Mouse (Mus musculus): Measurements from ENCODE around the gene Nr1d1. TPM values are rescaled to one million over a fixed set of nuclear protein-coding genes. Genes with fewer than 3 reads are reported as not detected.
A peak's percentile ranks its signal among the peaks of the same experiment; 100 is the strongest.

Nr1d1 gene
- polyA plus RNA-seq (2015; fragmentation: Nextera tagmentation; extraction: Ambion mirVana), result 3.4 and 3.6 TPM in 2 replicates

GRCm38 (mm10) chr11:98774582-98775347, at the start of gene Nr1d1:
Gene Nr1d1 (minus strand): TSS chr11:98775333.
- ATAC-seq (ENCODE audit: low read depth), result peak; percentile 34; the same call in 1 of the 2 replicates
- Histone ChIP-seq H3K4me2 (peak within 1 kb of the TSS; percentile 78), H3K9me3 (no peaks in the 10 kb centered on the region), H3K27ac (replicated peaks) (peak within 1 kb of the TSS; percentile 67), H3K27me3 (no peaks in the 10 kb centered on the region), H3K4me3 (peak within 1 kb of the TSS; percentile 40), H3K4me1 (replicated peaks) (peaks cover 54% of the 10 kb centered on the region), H3K36me3 (peaks cover 19% of the 10 kb centered on the region), H3K9ac (peak within 1 kb of the TSS; percentile 64)
- 1% methylated on average over 22 of the region's 22 CpGs for WGBS

GRCm38 (mm10) chr11:98820968-98821367, 45.8 kb upstream of the Nr1d1 start:
- Histone ChIP-seq H3K9ac (no peak overlapping the region), H3K4me1 (replicated peaks) (no peaks in the 10 kb centered on the region), H3K9me3 (no peaks in the 10 kb centered on the region), H3K4me2 (no peak overlapping the region), H3K27ac (replicated peaks) (no peak overlapping the region), H3K27me3 (no peaks in the 10 kb centered on the region), H3K36me3 (peaks cover 96% of the 10 kb centered on the region), H3K4me3 (no peak overlapping the region)
- no peak for ATAC-seq (ENCODE audit: low read depth)
- WGBS, result 94% methylated on average over 5 of the region's 5 CpGs

GRCm38 (mm10) chr11:98816706-98817239, 41.6 kb upstream of the Nr1d1 start:
- Histone ChIP-seq H3K4me3 (no peak overlapping the region), H3K9me3 (no peaks in the 10 kb centered on the region), H3K9ac (no peak overlapping the region), H3K36me3 (peaks cover 92% of the 10 kb centered on the region), H3K4me1 (replicated peaks) (peaks cover 6% of the 10 kb centered on the region; the same call in 1 of the 2 replicates), H3K27me3 (no peaks in the 10 kb centered on the region), H3K27ac (replicated peaks) (no peak overlapping the region), H3K4me2 (no peak overlapping the region)
- 98% methylated on average over 1 of the region's 1 CpGs for WGBS
- no peak for ATAC-seq (ENCODE audit: low read depth)

GRCm38 (mm10) chr11:98810686-98811085, 35.6 kb upstream of the Nr1d1 start:
- Histone ChIP-seq H3K9ac (peak overlapping the region; percentile 97), H3K36me3 (peaks cover 69% of the 10 kb centered on the region), H3K27me3 (no peaks in the 10 kb centered on the region), H3K9me3 (no peaks in the 10 kb centered on the region), H3K4me3 (peak overlapping the region; percentile 90), H3K27ac (replicated peaks) (peak overlapping the region; percentile 99), H3K4me1 (replicated peaks) (peaks cover 30% of the 10 kb centered on the region), H3K4me2 (peak overlapping the region; percentile 90)
- WGBS, result 77% methylated on average over 7 of the region's 7 CpGs
- no peak for ATAC-seq (ENCODE audit: low read depth)

- peak overlapping the region; percentile 97 for H3K9ac ChIP-seq
- H3K4me2 ChIP-seq, result peak overlapping the region; percentile 90
- peak; percentile 98 for ATAC-seq (ENCODE audit: low read depth)
- no peaks in the 10 kb centered on the region for H3K9me3 ChIP-seq
- peak overlapping the region; percentile 99 for H3K27ac ChIP-seq (replicated peaks)
- under 1% methylated on average over 83 of the region's 84 CpGs for whole genome bisulfite sequencing
- H3K4me3 ChIP-seq, result peak overlapping the region; percentile 90
- peaks cover 30% of the 10 kb centered on the region for H3K4me1 ChIP-seq (replicated peaks)
- no peaks in the 10 kb centered on the region for H3K27me3 ChIP-seq
- peaks cover 71% of the 10 kb centered on the region for H3K36me3 ChIP-seq
These were observed 34.5 kb upstream of the Nr1d1 start for GRCm38 (mm10) chr11:98809457-98810290.

GRCm38 (mm10) chr11:98808417-98808816, 33.3 kb upstream of the Nr1d1 start:
- 82% methylated on average over 2 of the region's 2 CpGs for WGBS
- Histone ChIP-seq H3K4me3 (no peak overlapping the region; the same call in 1 of the 2 replicates), H3K4me2 (peak overlapping the region; percentile 90), H3K9ac (peak overlapping the region; percentile 65; the same call in 1 of the 2 replicates), H3K27me3 (no peaks in the 10 kb centered on the region), H3K4me1 (replicated peaks) (peaks cover 30% of the 10 kb centered on the region), H3K27ac (replicated peaks) (peak overlapping the region; percentile 99), H3K9me3 (no peaks in the 10 kb centered on the region), H3K36me3 (peaks cover 71% of the 10 kb centered on the region)
- no peak for ATAC-seq (ENCODE audit: low read depth)

- H3K27me3 ChIP-seq, result no peaks in the 10 kb centered on the region
- H3K27ac ChIP-seq (replicated peaks), result no peak within 1 kb of the TSS
- no peak for ATAC-seq (ENCODE audit: low read depth)
- WGBS, result 97% methylated on average over 5 of the region's 5 CpGs
- peaks cover 85% of the 10 kb centered on the region for H3K36me3 ChIP-seq
- H3K4me2 ChIP-seq, result no peak within 1 kb of the TSS
- no peak within 1 kb of the TSS for H3K9ac ChIP-seq
- peaks cover 19% of the 10 kb centered on the region for H3K4me1 ChIP-seq (replicated peaks)
- H3K4me3 ChIP-seq, result no peak within 1 kb of the TSS
- H3K9me3 ChIP-seq, result no peaks in the 10 kb centered on the region
These were observed 29.5 kb upstream of the Nr1d1 start, which contains the start of gene Casc3 for GRCm38 (mm10) chr11:98804605-98805004. Gene Casc3 (plus strand): TSS chr11:98804905.

GRCm38 (mm10) chr11:98797909-98798308, 22.8 kb upstream of the Nr1d1 start:
- no peak for ATAC-seq (ENCODE audit: low read depth)
- Histone ChIP-seq H3K27ac (replicated peaks) (peak overlapping the region; percentile 100; the same call in 1 of the 2 replicates), H3K4me3 (peak overlapping the region; percentile 100), H3K9me3 (no peaks in the 10 kb centered on the region), H3K36me3 (peaks cover 43% of the 10 kb centered on the region), H3K9ac (peak overlapping the region; percentile 100), H3K4me1 (replicated peaks) (peaks cover 49% of the 10 kb centered on the region), H3K4me2 (peak overlapping the region; percentile 100), H3K27me3 (no peaks in the 10 kb centered on the region)
- 46% methylated on average over 4 of the region's 4 CpGs for WGBS

- Histone ChIP-seq H3K36me3 (peaks cover 37% of the 10 kb centered on the region), H3K27me3 (no peaks in the 10 kb centered on the region), H3K9me3 (no peaks in the 10 kb centered on the region), H3K4me3 (peak overlapping the region; percentile 100), H3K4me2 (peak overlapping the region; percentile 100), H3K9ac (peak overlapping the region; percentile 100), H3K27ac (replicated peaks) (peak overlapping the region; percentile 100; the same call in 1 of the 2 replicates), H3K4me1 (replicated peaks) (peaks cover 53% of the 10 kb centered on the region)
- 9% methylated on average over 5 of the region's 5 CpGs for WGBS
- ATAC-seq (ENCODE audit: low read depth), result no peak
These were observed 22.2 kb upstream of the Nr1d1 start for GRCm38 (mm10) chr11:98797306-98797705.

GRCm38 (mm10) chr11:98796515-98797216, 21.5 kb upstream of the Nr1d1 start:
- H3K9ac ChIP-seq, result peak overlapping the region; percentile 100
- no peaks in the 10 kb centered on the region for H3K27me3 ChIP-seq
- H3K27ac ChIP-seq (replicated peaks), result peak overlapping the region; percentile 100
- peak; percentile 56 for ATAC-seq (ENCODE audit: low read depth)
- peak overlapping the region; percentile 100 for H3K4me2 ChIP-seq
- H3K9me3 ChIP-seq, result no peaks in the 10 kb centered on the region
- peaks cover 31% of the 10 kb centered on the region for H3K36me3 ChIP-seq
- H3K4me1 ChIP-seq (replicated peaks), result peaks cover 53% of the 10 kb centered on the region
- WGBS, result 3% methylated on average over 23 of the region's 23 CpGs
- H3K4me3 ChIP-seq, result peak overlapping the region; percentile 100

GRCm38 (mm10) chr11:98795714-98796514, 20.8 kb upstream of the Nr1d1 start:
- no peaks in the 10 kb centered on the region for H3K9me3 ChIP-seq
- WGBS, result under 1% methylated on average over 71 of the region's 74 CpGs

More at GRCm38 (mm10) chr11:98795714-98796514, 20.8 kb upstream of the Nr1d1 start:
- Histone ChIP-seq H3K4me3 (peak overlapping the region; percentile 100), H3K4me1 (replicated peaks) (peaks cover 48% of the 10 kb centered on the region), H3K27ac (replicated peaks) (peak overlapping the region; percentile 100), H3K36me3 (peaks cover 24% of the 10 kb centered on the region), H3K4me2 (peak overlapping the region; percentile 100), H3K9ac (peak overlapping the region; percentile 100), H3K27me3 (no peaks in the 10 kb centered on the region)
- peak; percentile 36 for ATAC-seq (ENCODE audit: low read depth)
